Mouse (Mus musculus) stomach, postnatal 0 days (tissue): ENCODE results near the gene Mpc1.
"Not testable (repeated sequence)": the region's sequence is repeated elsewhere in the genome, so short reads cannot be mapped to it uniquely, and the experiment has no call there.

Experiments used
- CTCF ChIP-seq: IDR thresholded peaks from 2 replicates; pipeline ENCODE4 v1.5.1; 2016; ENCODE audit warnings: antibody characterized with exemption, low read depth, mild to moderate bottlenecking, moderate library complexity
- EP300 ChIP-seq: optimal IDR thresholded peaks from 2 replicates; pipeline ENCODE3; 2016; ENCODE audit warnings: antibody characterized with exemption

- not testable (repeated sequence) for TF ChIP-seq CTCF, EP300
These were observed 44.2 kb downstream of the Mpc1 start for GRCm38 (mm10) chr17:8326877-8327276.
